Comparison of ENCODE assay signal across 22 mouse cellular contexts in the genomic region with DNA sequence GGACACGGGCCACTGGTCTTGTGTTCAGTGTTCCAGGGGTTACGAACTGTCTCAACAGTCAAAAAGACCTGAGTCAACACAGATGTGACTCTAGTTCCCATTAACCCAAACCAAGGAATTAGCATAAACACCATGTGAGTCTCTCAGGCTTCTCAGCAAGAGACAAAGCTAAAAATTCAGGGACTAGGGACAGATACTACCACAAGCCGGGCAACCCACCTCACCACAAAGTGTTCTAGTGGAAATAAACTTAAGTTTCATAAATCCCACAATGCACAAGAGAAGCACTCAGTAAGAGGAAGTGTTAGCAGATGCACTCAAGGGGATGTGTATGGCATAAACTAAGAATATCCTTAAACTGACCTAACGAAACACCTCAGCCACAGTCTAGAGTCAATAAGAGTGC. TPM values are rescaled to one million over a fixed set of nuclear protein-coding genes. Genes with fewer than 3 reads are reported as not detected.
DNase-seq lines count a peak whose midpoint lies in the region; ATAC-seq and TF ChIP-seq lines count a peak whose summit lies in the region.
"Had no signal": no experiment of that assay in that cellular context is flagged by ENCODE, and none has a peak within 500 bp of the region (broad histone marks: within the 10 kb centered on the region; RNA-seq: fewer than 3 reads in every experiment).

No protein-coding gene starts in this region.

- H3K9ac ChIP-seq in liver, postnatal 0 days (replicated peaks), result no peak overlapping the region
- H3K9ac ChIP-seq: forebrain, embryonic 15.5 days had no signal

- intact Hi-C loops in heart, postnatal 36 days (cut with DNase I), result no loop called here

- no peak for TF ChIP-seq CTCF in lung, adult 2 months (IDR thresholded peaks at IDR 0.05; ENCODE audit: insufficient read depth, low read length)
- no peak for TF ChIP-seq CTCF in liver, postnatal 0 days (IDR thresholded peaks at IDR 0.05; ENCODE audit: low read depth)

- no peak overlapping the region for H3K4me2 ChIP-seq in liver, postnatal 0 days (ENCODE audit: low read depth, low read length)
- H3K4me2 ChIP-seq: forebrain, embryonic 15.5 days; heart, embryonic 11.5 days had no signal

- 61% methylated on average over 4 of the region's 4 CpGs for WGBS in lung, adult 2 months
- WGBS in liver, postnatal 0 days (ENCODE audit: insufficient replicate concordance), result 56% methylated on average over 4 of the region's 4 CpGs

- no peaks in the 10 kb centered on the region for H3K27me3 ChIP-seq in liver, postnatal 0 days (ENCODE audit: insufficient read depth, low read length)
- H3K27me3 ChIP-seq: forebrain, embryonic 15.5 days had no signal

- DNase-seq in heart, adult 11 months, result peak; percentile 93
- DNase-seq in heart, postnatal 36 days, result no peak
- DNase-seq in lung, postnatal 25 days (ENCODE audit: low spot score), result peak; percentile 28
- no peak for DNase-seq in lung, adult 2 months
- no peak for DNase-seq in liver, postnatal 0 days
- no peak for DNase-seq in yolk sac, embryonic 10.5 days (ENCODE audit: low spot score)
- DNase-seq in frontal cortex, postnatal 25 days (ENCODE audit: low spot score in 2 of 2), result no peak
- DNase-seq: adrenal gland, adult 2 months; gastrocnemius, postnatal 10 days; kidney, postnatal 14 days; left cerebral cortex, postnatal 4 days; midbrain, embryonic 14.5 days; spleen, adult 18-20 months; thymus, adult 2 months had no signal

- TF ChIP-seq EP300 in liver, postnatal 0 days (IDR thresholded peaks at IDR 0.05; ENCODE audit: low read depth), result no peak

- ATAC-seq in liver, postnatal 0 days, result peak; percentile 67
- ATAC-seq in inflammation-experienced regulatory T-cells, adult 6 months, result no peak
- ATAC-seq: forebrain, embryonic 15.5 days had no signal

- H3K4me1 ChIP-seq in lung, adult 2 months (ENCODE audit: control insufficient read depth, insufficient read depth, low read length), result no peaks in the 10 kb centered on the region
- 0 out of 2 replicates have a peak, but pooled peaks cover 5% of the 10 kb centered on the region for H3K4me1 ChIP-seq in liver, postnatal 0 days (ENCODE audit: insufficient read depth)
- H3K4me1 ChIP-seq: forebrain, embryonic 15.5 days; hindbrain, embryonic 10.5 days had no signal

- H3K27ac ChIP-seq in liver, postnatal 0 days (ENCODE audit: low read depth), result peak overlapping the region; percentile 52
- H3K27ac ChIP-seq: forebrain, embryonic 15.5 days; hindbrain, embryonic 10.5 days had no signal

- TF ChIP-seq POLR2A in lung, adult 2 months (IDR thresholded peaks at IDR 0.05; ENCODE audit: borderline replicate concordance, extremely low read depth, low read depth, low read length), result no peak

- no peak overlapping the region for H3K4me3 ChIP-seq in lung, adult 2 months (replicated peaks; ENCODE audit: extremely low read depth, low read depth, low read length)
- H3K4me3 ChIP-seq in liver, postnatal 0 days (ENCODE audit: low read depth, low read length), result no peak overlapping the region
- H3K4me3 ChIP-seq: forebrain, embryonic 15.5 days; hindbrain, embryonic 10.5 days had no signal

- H3K36me3 ChIP-seq in liver, postnatal 0 days (replicated peaks; ENCODE audit: insufficient read depth, low read length), result no peaks in the 10 kb centered on the region
- H3K36me3 ChIP-seq: forebrain, embryonic 15.5 days; hindbrain, embryonic 10.5 days had no signal

- H3K9me3 ChIP-seq in liver, postnatal 0 days (ENCODE audit: low read length), result no peaks in the 10 kb centered on the region
- H3K9me3 ChIP-seq: forebrain, embryonic 15.5 days; hindbrain, embryonic 10.5 days had no signal

RNA-seq across cellular contexts. Expression of gene Pfpl, which starts 7.3 kb away (rescaled TPM):
- total RNA-seq in heart, postnatal 36 days (2021), result not detected
- not detected in 2 replicates for polyA plus RNA-seq in lung, adult 2 months (2012; rRNA removed)
- polyA plus RNA-seq in liver, postnatal 0 days (2015; fragmentation: Nextera tagmentation; extraction: Ambion mirVana), result not detected in 2 replicates
- polyA plus RNA-seq in inflammation-experienced regulatory T-cells, adult 6 months (2017; shearing (Covaris generic)), result not detected
- total RNA-seq: adrenal gland, adult 2 months; gastrocnemius, postnatal 10 days; layer of hippocampus, postnatal 25 days; left cerebral cortex, postnatal 4 days had no signal
- polyA plus RNA-seq: adrenal gland, adult 2 months; forebrain, embryonic 15.5 days; heart, embryonic 11.5 days; hindbrain, embryonic 10.5 days; intestine, embryonic 14.5 days; lung, embryonic 16.5 days; midbrain, embryonic 14.5 days; neural tube, embryonic 11.5 days had no signal

RNA-seq across cellular contexts. Expression of gene Olfr1441, which starts 17.8 kb away (rescaled TPM):
- total RNA-seq in heart, postnatal 36 days (2021), result not detected
- not detected in 2 replicates for polyA plus RNA-seq in lung, adult 2 months (2012; rRNA removed)
- not detected in 2 replicates for polyA plus RNA-seq in liver, postnatal 0 days (2015; fragmentation: Nextera tagmentation; extraction: Ambion mirVana)
- not detected for polyA plus RNA-seq in inflammation-experienced regulatory T-cells, adult 6 months (2017; shearing (Covaris generic))
- total RNA-seq: adrenal gland, adult 2 months; gastrocnemius, postnatal 10 days; layer of hippocampus, postnatal 25 days; left cerebral cortex, postnatal 4 days had no signal
- polyA plus RNA-seq: adrenal gland, adult 2 months; forebrain, embryonic 15.5 days; heart, embryonic 11.5 days; hindbrain, embryonic 10.5 days; intestine, embryonic 14.5 days; lung, embryonic 16.5 days; midbrain, embryonic 14.5 days; neural tube, embryonic 11.5 days; thymus, adult 2 months had no signal

RNA-seq across cellular contexts. Expression of gene Mpeg1, which starts 25.6 kb away (rescaled TPM):
- total RNA-seq in heart, postnatal 36 days (2021), result 10 to 100 TPM in 1 of 2 experiments, 1 to 10 TPM in 1; 8.6 to 12.2 TPM
- polyA plus RNA-seq in lung, adult 2 months (2012; rRNA removed), result 22.2 and 35.3 TPM in 2 replicates
- polyA plus RNA-seq in liver, postnatal 0 days (2015; fragmentation: Nextera tagmentation; extraction: Ambion mirVana), result 3.5 and 3.8 TPM in 2 replicates
- under 1 TPM in 2 of 3 experiments, not detected in 1; 0.17 to 0.97 TPM for polyA plus RNA-seq in inflammation-experienced regulatory T-cells, adult 6 months (2017; shearing (Covaris generic))

RNA-seq across cellular contexts. Expression of gene Olfr1440, which starts 47.9 kb away (rescaled TPM):
- not detected for total RNA-seq in heart, postnatal 36 days (2021)
- not detected in 2 replicates for polyA plus RNA-seq in lung, adult 2 months (2012; rRNA removed)
- not detected in 2 replicates for polyA plus RNA-seq in liver, postnatal 0 days (2015; fragmentation: Nextera tagmentation; extraction: Ambion mirVana)
- not detected for polyA plus RNA-seq in inflammation-experienced regulatory T-cells, adult 6 months (2017; shearing (Covaris generic))
- total RNA-seq: adrenal gland, adult 2 months; gastrocnemius, postnatal 10 days; layer of hippocampus, postnatal 25 days; left cerebral cortex, postnatal 4 days had no signal
- polyA plus RNA-seq: adrenal gland, adult 2 months; forebrain, embryonic 15.5 days; heart, embryonic 11.5 days; hindbrain, embryonic 10.5 days; intestine, embryonic 14.5 days; lung, embryonic 16.5 days; midbrain, embryonic 14.5 days; neural tube, embryonic 11.5 days; thymus, adult 2 months had no signal

Comparison
In these comparisons a context has a peak if more than half of its experiments do, and no peak if none do; other contexts are left out.
1. DNase-seq: peak in heart, adult 11 months (single experiment) and lung, postnatal 25 days (single experiment); none in heart, postnatal 36 days (0 of 2), lung, adult 2 months (single experiment), liver, postnatal 0 days (single experiment), yolk sac, embryonic 10.5 days (single experiment) and frontal cortex, postnatal 25 days (0 of 2).